Mouse (Mus musculus) liver (tissue): ENCODE measurements around the gene Dazap1.

Source experiments
- DNase-seq: peaks from one replicate; pipeline ENCODE4 v3.0.0-alpha.2; 2020; ENCODE audit warnings: mixed read lengths

Gene Dazap1

DNA sequence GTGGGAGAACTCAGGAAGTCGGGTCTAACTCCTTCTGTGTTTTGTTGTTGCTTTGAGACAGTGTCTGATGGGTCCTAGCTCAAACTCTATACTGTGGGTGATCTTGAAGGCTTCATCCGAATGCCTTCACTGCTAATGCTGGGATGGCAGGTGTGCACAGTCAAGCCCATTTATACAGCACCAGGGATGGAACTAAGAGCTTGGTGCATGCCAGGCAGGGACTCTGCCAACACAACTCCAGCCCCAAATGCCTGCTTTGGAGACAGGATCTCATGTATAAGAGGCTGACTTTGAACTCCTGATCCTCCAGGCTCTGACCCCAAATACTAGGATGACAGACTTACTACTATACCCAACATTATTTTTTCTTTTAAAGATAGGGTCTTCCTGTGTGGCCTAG, 11.2 kb upstream of the Dazap1 start:
- no peak for DNase-seq

DNA sequence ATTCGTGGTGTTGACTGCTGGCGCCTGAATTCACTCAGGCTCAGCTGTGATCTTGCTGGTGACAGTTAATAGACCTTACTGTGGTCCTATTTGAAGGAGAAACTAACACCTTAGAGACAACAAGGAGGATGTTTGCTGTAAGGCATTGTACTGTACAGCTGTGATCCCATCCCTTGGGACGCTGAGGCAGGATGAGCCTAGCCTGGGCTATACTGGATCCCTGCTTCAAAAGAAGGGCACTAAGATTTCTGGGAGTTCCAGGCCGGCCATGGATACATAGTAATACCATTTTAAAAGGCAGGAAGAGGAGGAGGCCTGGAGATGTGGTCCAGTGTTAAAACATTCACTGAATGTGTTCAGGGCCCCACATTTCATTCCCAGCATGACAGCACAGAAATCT, 10.7 kb upstream of the Dazap1 start:
- no peak for DNase-seq

DNA sequence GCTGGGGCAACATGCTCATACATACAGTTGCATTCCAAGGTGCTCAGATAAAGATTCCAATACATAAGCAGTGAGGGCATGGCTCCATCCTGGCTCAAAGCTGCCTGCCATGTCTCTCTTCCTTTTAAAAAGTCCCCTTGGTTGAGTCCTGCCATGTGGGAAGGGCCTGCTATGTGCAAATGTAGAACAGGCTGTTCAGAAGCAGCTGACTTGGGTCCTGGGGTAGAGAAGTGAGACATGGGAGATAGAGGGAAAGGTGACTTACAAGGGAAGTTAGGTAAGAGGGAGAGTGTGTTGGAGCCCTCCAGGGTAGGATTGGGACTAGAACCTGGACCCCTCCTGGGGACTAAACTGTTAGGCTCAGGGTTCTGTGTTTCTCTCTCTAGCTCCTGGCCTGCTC, 9.3 kb upstream of the Dazap1 start:
- DNase-seq: no peak

DNA sequence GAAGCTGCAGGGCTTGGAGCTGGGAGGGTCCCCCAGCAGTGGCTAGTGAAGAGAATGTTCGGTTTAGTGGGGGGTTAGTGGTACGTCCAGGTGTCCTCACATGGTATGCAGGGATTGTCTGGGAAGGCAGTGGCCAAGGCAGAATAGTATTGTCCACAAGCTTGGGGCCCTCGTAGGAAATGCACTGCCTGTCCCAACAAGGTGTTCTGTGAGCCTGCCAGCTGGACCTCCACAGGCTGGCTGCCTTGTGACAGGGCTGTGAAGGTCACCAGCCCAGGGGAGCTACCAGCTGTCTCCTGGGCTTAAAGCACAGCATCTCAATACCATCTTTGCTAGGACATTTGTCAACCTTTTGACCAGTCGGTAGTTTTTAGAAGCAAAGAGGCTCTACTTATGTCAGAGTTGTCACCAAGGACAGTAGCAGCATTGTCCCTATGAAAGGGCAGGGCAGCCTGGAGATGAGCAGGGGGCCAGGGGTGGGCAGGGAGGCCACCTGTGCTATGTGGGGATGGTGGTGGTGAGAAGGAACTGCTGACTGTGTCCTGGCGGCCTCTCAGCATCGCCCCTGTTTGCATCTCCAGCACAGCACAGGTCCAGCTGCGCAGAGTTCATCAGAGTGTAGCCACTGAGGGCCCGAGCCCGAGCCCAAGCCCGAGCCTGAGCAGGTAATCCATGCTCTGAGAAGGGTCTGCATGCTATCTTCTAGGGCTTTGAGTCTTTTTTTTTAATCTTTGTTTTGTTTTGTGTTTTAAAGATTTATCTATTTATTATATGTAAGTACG, 8.6 kb upstream of the Dazap1 start:
- DNase-seq: no peak

DNA sequence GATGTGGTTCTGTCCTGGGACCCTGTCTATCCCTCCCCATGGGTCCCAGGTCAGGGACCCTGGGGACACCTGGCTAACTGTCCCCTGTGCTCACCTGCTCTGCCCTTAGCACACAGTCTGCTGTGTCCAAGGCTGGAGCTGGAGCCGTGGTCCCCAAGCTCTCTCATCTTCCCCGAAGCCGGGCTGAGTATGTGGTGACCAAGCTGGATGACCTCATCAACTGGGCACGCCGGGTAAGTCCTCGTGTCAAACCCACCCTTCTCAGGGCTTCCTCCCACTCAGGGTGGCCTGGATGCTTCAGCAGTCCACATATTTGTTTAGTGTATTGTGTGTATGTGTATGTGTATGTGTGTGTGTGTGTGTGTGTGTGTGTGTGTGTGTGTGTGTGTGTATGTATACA, 7.7 kb upstream of the Dazap1 start:
- no peak for DNase-seq

DNA sequence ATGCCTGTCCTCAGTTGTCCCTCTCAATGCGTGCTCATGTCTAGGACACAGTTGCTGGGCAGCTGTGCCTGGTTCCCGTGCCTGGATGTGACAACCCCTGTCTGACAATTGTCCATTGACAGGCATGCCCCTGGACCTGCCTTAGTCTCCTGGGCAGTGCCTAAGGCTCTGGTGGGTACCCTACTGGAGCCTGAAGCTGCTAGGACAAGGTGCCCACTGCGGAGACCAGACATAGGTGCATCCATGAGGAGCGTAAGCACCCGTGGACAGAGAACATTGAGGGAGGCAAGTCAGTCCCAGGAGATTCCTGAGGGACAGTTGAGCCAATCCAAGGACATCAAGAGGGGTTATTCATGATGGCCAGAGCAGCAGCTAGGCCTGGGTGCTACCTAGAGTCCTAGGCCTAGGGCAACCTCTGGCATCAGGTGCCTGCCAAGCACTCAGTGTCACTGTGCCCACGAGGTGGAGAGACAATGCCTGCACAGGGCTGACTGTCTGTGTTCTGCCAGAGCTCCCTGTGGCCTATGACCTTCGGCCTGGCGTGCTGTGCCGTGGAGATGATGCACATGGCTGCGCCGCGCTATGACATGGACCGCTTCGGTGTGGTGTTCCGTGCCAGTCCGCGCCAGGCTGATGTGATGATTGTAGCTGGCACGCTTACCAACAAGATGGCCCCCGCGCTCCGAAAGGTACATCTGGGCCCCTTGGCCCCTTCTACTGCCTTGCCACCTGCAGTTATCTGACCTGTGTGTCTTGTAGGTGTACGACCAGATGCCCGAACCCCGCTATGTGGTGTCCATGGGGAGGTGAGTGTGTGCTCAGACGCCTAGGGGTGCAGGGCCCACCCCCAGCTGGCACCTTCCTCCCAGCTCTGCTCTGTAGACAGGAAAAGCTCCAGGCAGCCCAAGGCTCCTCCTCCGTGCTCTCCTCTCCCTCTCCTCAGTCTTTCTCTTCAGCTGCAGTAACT, 6.7 kb upstream of the Dazap1 start:
- no peak for DNase-seq

DNA sequence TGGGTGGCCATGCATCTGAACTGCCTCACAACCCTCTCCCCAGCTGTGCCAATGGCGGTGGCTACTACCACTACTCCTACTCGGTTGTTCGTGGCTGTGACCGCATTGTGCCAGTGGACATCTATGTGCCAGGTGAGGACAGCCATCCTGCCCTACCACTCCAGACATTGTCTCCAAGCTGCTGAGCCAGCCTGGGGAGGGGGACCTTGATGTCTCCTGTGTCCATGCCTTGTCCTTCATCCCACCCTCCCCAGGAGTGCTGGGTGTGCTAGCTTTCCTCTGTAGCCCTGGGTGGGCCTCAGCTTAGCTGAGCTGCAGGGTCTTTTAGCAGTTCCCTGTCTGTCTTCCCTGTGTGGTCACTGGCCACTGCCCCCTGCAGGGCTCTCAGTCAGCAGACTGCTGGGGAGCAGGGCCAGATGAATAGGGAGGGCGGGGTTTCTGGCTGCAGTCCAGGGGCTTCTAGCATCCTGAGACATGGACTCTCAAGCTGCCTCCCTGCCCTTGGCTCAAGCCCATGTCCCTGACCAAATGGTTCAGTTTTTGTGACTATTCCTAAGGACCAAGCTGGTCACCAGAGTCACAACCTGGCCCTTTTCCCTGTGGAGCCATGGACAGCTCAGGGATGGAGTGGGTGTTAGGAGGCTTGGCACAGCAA, 5.3 kb upstream of the Dazap1 start:
- no peak for DNase-seq

DNA sequence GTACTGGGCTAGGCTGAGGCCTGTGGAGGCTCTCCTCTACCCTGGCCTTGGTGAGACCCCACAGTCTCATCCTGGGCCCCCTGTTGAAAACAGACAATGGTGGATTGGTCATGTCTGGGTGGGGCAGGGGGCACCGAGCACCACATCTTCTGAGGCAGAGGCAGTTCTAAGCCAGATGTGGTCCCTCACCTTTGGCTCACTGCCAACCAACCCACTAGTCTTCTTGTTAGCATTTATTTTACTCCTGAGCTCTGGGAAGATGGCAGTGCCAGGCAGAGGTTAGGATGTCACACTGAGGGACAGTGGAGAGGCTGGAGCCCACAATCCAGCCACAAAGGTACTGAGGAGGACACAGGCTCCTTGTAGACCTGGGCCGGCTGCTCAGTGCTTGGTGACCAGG, 3.4 kb upstream of the Dazap1 start:
- DNase-seq: no peak

DNA sequence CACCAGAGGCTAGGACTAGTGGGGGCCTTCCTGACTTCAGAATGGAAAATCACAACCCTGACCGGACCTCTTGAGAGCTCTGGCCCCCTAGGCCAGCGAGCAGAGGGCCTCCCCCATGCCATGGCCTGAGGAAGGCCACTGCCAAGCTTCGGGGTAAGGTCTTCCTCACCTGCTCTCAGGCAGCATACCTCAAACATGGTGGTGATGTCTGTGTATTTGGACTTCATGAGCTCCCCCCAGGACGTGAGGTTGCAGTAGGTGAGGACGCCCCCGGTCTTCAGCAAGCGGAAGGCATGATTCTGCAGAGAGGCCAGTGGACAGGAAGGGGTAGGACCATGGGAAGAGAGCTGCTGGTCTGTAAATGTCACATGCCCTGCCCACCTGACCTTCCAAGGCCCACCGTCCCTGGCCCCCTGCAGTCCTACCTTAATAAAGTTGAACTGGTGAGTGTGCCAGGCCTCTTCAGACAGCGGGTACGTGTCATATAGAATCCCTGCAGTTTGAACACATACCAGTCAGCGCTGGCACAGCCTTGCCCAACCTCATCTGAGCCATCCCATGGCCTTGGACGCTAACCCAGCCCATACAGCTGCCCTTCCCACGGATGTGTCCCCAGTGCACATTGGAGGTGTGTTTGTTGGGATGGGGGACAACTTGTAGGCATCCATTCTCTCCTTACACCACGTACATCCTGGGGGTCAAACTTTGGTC, 2.4 kb upstream of the Dazap1 start:
- no peak for DNase-seq

DNA sequence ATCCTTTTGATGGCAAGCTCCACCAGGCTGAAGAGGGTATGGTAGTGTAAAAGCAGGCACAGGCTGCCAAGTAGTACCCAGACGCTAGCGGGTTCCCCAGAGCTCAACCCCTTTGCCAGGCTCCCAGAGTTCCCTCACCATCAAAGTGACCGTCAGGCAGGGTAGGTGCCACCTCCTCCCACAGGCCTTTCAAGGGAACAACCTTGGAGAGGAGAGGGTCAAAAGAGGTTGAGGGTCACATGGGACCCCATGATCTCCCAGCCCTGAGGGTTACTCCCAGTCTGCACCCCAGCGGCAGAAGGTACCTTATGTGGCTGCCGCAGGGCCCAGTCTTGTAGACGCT, 1.9 kb upstream of the Dazap1 start:
- no peak for DNase-seq

DNA sequence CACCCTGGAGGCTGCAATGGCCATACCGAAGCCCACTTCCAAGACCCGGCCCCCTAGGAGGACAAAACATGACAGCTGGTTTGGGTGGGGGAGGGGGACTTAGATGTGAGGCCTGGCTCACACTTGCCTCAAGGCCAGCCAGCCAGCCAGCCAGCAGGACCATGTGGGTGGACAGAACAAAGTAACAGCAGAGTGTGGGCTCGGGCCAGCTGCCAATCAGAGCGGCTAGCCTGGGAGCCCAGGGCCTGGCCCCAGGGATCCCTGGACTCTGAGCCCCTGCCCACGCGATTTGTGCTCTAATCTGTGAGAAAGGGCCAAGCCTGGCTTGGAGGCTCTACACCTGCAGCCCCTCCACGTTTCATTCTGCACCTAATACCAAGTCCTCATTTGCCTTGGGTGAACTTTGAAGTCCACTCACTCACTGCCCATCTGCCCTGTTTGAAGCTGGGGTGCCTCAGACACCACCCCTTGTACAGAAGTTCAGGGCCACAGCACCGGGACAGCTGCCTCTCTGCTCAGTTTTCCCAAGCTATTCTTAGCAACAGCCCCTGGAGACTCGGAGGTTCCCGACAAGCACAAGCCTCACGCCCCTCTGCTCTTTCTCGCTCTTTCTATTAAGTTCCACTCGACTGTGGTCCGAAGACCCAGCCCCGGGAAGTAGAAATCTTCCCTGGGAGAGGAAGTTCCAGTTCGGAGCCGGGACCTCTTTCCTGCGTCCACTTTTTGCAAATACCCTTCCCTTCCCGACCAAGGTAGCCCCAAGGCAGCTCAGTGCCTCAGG, 1.2 kb upstream of the Dazap1 start:
- peak; percentile 64 for DNase-seq

DNA sequence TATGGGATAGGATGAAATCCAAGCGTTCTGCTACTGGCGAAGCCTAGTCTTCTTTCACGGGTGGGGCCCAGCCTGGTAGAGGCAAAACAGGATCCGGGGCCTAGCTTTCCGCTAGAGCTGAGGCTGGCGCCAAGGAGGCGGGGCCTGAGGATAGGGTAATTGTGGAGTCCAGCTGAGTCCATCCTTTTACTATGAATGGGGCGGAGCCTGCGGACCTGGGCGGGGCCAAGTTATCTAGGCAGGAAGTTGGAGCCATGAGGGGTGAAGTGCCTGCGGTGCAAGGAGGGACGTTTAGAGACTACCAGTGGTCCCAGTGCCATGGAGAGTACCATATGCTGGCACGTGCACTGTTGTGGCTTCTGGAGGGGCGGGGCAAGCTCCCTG, 291 bp downstream of the Dazap1 start:
- peak; percentile 99 for DNase-seq

DNA sequence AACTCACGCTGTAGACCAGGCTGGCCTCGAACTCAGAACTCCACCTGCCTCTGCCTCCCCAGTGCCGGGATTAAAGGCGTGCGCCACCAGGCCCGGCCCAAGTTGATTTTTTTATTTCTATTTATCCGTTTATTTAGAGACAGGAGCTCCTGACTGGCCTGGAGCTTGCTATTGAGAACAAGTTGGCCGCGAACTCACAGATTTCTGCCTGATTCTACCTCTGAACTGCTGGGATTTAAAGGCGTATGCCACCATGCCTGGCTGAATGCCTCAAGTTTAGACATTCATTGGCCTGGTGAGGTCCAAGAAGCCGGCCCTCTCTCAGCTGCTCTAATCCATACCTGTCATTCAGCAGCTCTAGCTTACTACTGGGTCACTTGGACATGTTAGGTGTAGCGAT, 883 bp downstream of the Dazap1 start:
- DNase-seq: no peak

DNA sequence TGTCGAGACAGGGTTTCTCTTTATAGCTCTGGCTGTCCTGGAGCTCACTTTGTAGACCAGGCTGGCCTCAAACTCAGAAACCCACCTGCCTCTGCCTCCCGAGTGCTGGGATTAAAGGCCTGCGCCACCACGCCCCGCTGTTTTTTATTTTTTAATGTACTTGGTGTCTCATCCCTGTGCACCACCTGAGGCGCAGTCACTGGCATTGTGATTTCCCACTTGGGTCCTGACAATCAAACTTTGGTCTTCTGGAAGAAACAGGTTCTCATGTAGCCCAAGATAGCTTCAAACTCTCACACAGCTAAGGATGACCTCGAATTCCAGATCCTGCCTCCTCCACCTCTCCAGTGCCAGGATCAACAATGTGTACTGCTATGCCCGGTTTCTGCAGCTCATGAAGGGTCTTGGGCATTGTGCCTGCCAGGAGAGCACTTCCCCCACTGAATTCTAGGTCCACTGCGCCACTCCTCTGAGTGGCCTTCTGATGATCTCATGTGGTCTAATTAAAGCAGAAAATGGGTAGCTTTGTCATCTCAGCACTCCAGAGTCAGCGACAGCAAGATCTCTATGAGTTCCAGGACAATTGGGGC, 1.6 kb downstream of the Dazap1 start:
- no peak for DNase-seq

DNA sequence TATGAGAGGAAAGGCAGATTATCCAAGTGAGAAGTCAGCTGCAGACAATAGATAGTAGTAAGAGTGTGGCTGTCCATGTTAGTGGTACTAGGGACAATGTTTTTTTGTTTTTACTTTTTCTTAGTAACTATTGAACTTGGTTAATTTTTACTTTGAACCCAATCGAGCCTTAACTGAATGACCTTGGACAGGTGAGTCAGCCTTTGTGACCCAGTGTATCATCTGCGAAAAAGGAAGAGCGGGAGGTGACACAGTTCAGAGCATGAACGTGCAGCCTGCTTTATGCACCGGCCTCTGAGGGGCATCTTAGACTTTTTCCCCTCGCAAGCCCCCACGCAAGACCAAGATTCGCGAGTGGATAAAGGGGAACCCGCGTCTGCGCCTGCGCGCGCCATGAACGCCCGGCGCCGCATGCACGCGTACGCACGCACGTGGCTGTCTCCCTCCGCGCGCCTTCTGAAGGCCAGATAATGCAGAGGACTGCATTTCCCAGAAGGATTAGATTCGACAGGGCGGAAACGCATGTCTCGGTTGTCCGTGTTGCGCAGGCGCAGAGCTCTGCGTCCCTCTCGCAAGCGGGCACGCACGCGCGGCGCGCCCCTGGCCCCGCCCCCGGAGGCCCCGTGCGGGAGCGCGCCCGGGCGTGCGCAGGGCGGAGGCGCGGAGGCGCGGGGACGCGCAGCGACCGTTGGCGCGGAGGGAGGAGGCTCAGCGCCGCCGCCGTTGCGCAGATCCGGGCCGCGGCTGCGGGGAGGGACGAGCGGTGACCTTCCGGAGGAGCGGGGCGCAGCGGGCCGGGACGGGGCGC, 3.3 kb downstream of the Dazap1 start:
- peak; percentile 100 for DNase-seq

DNA sequence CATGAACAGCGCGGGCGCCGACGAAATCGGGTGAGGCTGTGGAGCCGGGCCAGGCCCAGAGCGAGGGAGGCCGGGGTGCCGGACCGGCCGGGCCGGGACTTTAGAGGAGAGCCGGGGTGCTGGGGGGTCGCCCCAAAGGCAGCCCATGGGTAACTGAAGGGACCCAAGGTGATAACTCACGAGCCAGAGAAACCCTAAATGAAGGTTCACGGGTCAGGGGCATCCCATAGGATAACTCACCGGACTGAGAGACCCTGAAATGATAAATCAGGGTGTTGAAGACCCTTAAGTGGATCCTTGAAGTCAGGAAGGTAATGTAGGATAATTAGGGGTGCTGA, 3.8 kb downstream of the Dazap1 start:
- DNase-seq: no peak

DNA sequence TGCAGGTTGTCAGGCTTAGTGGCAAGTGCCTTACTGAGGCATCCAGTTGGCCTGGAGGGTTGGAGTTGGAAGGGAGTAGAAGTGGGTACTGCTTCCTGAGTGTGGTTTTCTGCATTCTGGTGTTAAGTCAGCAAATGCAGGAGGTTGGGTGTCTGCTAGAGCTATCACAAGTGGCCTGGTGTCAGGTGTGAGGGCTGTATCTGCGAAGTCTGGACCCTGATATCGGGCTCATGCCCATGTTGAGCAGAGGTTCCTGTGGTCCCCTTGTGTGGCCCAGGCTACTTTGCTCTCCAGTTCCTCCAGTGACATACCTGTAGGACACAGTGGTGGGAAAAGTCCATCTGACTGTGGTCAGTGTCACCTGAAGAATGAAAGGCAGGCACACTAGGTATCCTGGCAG, 8.8 kb downstream of the Dazap1 start:
- DNase-seq: peak; percentile 46

DNA sequence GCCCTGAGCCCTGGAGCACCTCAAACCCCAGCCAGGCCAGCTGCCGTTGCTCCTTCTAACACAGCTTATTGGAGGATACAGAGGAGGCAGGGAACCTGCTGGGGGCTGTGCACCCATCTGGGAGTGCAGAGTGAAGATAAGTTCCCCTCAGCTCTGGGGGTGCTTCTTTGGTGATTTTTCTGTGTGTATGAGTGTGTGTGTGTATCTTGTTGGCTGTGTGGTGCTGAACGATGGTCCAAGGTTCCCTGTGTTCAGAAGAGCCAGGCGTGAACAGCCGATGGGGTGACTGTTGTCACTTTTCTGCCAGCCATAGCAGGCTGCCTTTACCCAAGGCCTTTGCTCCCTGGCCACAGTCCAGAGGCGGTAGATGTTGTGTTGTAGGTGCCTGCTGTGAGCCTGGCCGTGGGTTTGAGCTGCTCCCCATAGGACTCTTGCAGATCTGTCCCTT, 9.5 kb downstream of the Dazap1 start:
- peak; percentile 73 for DNase-seq

DNA sequence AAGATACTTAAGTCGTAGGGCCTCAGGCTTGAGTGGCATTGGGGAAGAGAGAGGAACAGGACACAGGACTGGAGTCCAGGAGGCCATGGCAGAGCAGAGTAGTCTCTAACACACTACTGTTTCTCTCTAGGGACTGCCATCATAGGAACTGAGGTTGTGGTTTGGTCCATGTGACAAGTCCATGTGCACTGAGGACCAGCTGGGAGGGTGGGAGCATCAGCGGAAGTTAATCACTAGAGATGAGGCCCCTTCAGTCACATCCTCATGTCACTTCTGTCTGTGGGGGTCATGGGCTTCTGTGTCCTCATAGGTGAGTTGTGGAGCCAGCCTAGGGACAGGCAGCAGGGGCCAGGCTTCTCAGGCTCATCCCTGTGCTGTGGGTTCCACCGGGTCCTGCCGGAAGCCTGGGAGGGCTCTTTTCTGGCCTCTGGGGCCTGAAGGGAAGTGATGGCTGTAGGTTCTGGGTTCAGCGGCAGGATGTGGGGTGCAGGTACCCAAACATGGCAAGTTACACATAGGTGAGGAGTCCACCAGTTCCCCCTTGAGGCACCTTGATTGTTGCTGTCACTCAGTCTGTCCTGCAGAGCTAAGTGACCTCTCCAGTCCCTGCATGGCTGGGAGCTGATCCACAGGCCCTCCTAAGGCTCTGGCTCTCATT, 10.0 kb downstream of the Dazap1 start:
- DNase-seq: no peak

DNA sequence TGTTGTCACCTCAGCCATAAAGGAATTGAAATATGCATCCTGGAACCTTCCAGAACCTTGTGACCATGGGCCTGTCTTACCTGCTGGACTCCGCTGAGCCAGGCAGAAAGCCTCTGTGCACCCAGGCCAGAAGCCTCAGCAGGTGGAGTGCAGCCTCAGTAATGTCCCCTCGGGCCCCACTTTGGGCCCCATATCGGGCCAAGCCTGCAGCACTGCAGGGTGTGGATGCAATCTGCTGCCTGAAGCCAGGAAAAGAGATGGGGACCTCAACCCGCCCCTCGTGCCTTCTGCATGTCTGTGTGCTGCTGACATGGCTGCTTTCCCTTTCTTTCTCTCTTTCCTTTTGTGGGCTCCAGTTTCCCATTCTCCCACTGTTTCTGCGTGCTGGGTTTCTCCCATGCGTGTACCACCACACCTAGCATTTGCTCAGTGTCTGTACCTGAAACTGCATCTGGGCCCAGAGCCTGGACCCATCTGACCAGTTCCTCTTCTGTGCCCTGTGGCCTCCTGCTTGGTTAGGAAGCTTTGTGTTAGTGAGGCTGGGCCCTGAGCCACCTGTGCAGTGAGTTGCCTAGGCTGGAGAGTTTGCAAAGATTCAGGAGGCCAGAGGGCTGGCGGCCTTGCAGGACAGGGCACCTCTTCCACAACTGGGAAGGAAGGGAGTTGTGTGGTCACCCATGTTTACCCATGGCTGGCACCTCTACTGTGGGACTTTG, 10.7 kb downstream of the Dazap1 start:
- DNase-seq: peak; percentile 82
